Mouse (Mus musculus) erythroblast, embryonic 14.5 days (primary cell): ENCODE measurements around the gene Eif4g1.

Experiments used
- GATA1 ChIP-seq: IDR thresholded peaks from 2 replicates; pipeline ENCODE4 v1.6.1; 2012; ENCODE audit warnings: low read length, inconsistent platforms, mixed read lengths
- TAL1 ChIP-seq: IDR thresholded peaks from 3 replicates; pipeline ENCODE4 v1.6.1; 2012; ENCODE audit warnings: low read length, inconsistent platforms, mixed read lengths

GRCm38 (mm10) chr16:20653315-20653714 lies 14.8 kb upstream of the Eif4g1 start:
- TF ChIP-seq TAL1 = no peak
- no peak for TF ChIP-seq GATA1
